Mouse (Mus musculus) lung, postnatal 0 days (tissue): ENCODE results near the gene Kcnj8. TPM values are rescaled to one million over a fixed set of nuclear protein-coding genes. Genes with fewer than 3 reads are reported as not detected.
"Not testable (repeated sequence)": the region's sequence is repeated elsewhere in the genome, so short reads cannot be mapped to it uniquely, and the experiment has no call there.

Experiments used
- ATAC-seq: fragments of 200-750 bp; cut with Nextera tagmentation; 2 replicates; pipeline ENCODE4 v1.8.0; 2017; ENCODE audit warnings: moderate library complexity
- DNase-seq: peaks from one replicate; pipeline ENCODE4 v3.0.0-alpha.2; 2016; ENCODE audit warnings: low spot score
- H3K27ac ChIP-seq: fragments of 300-500 bp; sonication (generic); 2 replicates; pipeline ENCODE4 v1.5.1; 2014; ENCODE audit warnings: antibody characterized with exemption, mild to moderate bottlenecking, low read length, mixed read lengths
- H3K27me3 ChIP-seq: fragments of 300-500 bp; sonication (generic); replicated peaks from 2 replicates; pipeline ENCODE4 v1.6.1; 2014; ENCODE audit warnings: low read length, mixed read lengths; ENCODE audit not compliant: insufficient read depth
- H3K36me3 ChIP-seq: fragments of 300-500 bp; sonication (generic); 2 replicates; pipeline ENCODE4 v1.6.1; 2014; ENCODE audit warnings: low read length, mixed read lengths; ENCODE audit not compliant: insufficient read depth
- H3K4me1 ChIP-seq: fragments of 300-500 bp; sonication (generic); 2 replicates; pipeline ENCODE4 v1.6.1; 2014; ENCODE audit warnings: antibody characterized with exemption, low read depth, low read length, mixed read lengths; ENCODE audit not compliant: insufficient read depth
- H3K4me2 ChIP-seq: fragments of 300-500 bp; sonication (generic); replicated peaks from 2 replicates; pipeline ENCODE4 v1.6.1; 2014; ENCODE audit warnings: low read depth, mild to moderate bottlenecking, low read length, moderate library complexity, mixed read lengths
- H3K4me3 ChIP-seq: fragments of 300-500 bp; sonication (generic); 2 replicates; pipeline ENCODE4 v1.5.1; 2014; ENCODE audit warnings: low read depth, low read length
- H3K9ac ChIP-seq: fragments of 300-500 bp; sonication (generic); replicated peaks from 2 replicates; pipeline ENCODE4 v1.6.1; 2014; ENCODE audit warnings: low read depth, mild to moderate bottlenecking
- H3K9me3 ChIP-seq: fragments of 300-500 bp; sonication (generic); 2 replicates; pipeline ENCODE4 v1.6.1; 2016; ENCODE audit warnings: low read length, mixed read lengths
- CTCF ChIP-seq: IDR thresholded peaks from 2 replicates; pipeline ENCODE4 v1.5.1; 2016; ENCODE audit warnings: antibody characterized with exemption, mild to moderate bottlenecking
- EP300 ChIP-seq: IDR thresholded peaks from 2 replicates; pipeline ENCODE4 v1.6.1; 2016; ENCODE audit warnings: antibody characterized with exemption, mild to moderate bottlenecking, control low read depth
- WGBS: fragments of 180-500 bp; shearing (Covaris S2); extraction: QIAGEN DNeasy Blood & Tissue Kit; methylation state at CpG from one replicate; pipeline ENCODE4 v1.1.7; 2014; 5-methylcytosine and 5-hydroxymethylcytosine counted together
- polyA plus RNA-seq: library from polyadenylated mRNA; unstranded; fragments of >200 nt; fragmentation: Nextera tagmentation; extraction: Ambion mirVana; gene quantifications from 2 replicates; pipeline ENCODE4 v1.2.1, GENCODE M21; 2015

Gene Kcnj8
- polyA plus RNA-seq, 1 experiment from 2014 or later = 21.5 TPM

DNA sequence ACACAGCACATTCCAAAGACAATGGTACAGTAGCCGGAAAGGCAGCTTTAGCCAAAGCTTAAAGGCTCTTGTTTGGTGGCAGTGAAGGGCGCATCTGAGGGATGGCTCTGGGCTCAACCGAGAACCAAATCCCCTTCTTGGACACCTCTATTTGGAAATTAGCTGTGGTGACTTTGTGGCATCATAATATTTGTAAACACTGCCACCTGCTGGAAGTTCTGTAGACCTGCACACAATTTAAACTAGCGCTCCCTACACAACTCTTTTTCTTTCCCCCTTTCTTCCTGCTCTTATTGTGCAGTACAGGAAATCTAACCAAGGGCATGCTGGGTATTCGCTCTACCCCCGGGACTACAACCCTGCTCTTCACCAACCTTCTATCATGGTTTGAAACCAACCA is 52.3 kb downstream of the Kcnj8 start:
- no peaks in the 10 kb centered on the region for H3K36me3 ChIP-seq
- DNase-seq = peak; percentile 75
- H3K4me3 ChIP-seq = no peak overlapping the region
- H3K4me1 ChIP-seq = no peaks in the 10 kb centered on the region
- WGBS = 4% methylated on average over 6 of the region's 6 CpGs
- no peak overlapping the region for H3K27ac ChIP-seq
- TF ChIP-seq CTCF (peak; percentile 83), EP300 (no peak)
- H3K9me3 ChIP-seq = no peaks in the 10 kb centered on the region
- no peak for ATAC-seq
- no peak overlapping the region for H3K4me2 ChIP-seq
- no peaks in the 10 kb centered on the region for H3K27me3 ChIP-seq
- H3K9ac ChIP-seq = no peak overlapping the region

DNA sequence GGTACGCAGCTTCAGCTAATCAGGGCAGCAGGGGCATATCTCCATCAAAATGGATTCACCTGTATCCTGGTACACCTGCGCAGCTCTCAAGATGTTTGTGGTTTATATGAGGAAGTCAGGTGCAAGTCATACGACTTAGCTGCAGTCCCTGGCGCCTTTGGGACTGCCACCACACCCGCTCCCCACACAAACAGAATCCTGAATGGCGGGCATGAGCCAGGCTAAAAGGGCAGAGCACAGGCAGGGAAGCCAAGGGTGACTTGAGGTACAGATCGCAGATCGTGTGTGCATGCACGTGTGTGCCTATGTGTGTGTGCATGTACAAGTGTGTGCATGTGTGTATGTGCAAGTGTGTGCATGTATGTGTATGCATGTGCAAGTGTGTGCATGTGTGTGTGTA is 56.0 kb downstream of the Kcnj8 start:
- not testable (repeated sequence) for H3K36me3 ChIP-seq, H3K4me2 ChIP-seq, DNase-seq, ATAC-seq, H3K4me3 ChIP-seq, H3K27ac ChIP-seq, H3K27me3 ChIP-seq, H3K9me3 ChIP-seq, H3K4me1 ChIP-seq, H3K9ac ChIP-seq
- WGBS = 71% methylated on average over 8 of the region's 9 CpGs

DNA sequence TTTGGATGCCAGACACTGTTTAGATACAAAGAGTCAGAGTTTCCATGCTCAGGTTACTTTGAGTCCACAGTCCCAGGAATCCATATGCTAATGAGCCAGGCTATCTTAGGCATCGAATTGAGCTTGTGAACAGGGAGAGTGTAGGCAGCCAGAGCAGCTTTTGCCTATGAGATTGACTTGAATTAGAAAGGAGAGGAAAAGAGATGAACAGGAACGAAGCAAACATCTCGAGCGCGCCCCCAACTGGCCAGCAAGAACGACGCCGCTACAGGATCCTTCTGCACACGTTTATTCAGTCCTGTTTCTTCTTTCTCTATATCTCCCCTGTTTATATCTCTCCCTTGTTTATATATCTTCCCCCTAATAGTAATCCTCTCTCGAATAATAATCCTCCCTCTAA is 56.5 kb downstream of the Kcnj8 start:
- WGBS = 5% methylated on average over 10 of the region's 10 CpGs
- no peak overlapping the region for H3K4me3 ChIP-seq
- TF ChIP-seq CTCF (peak; percentile 66), EP300 (no peak)
- no peak; the same call in 1 of the 2 replicates for ATAC-seq
- no peak overlapping the region for H3K4me2 ChIP-seq
- no peaks in the 10 kb centered on the region for H3K4me1 ChIP-seq
- H3K36me3 ChIP-seq = no peaks in the 10 kb centered on the region
- DNase-seq = peak; percentile 46
- H3K9ac ChIP-seq = no peak overlapping the region
- H3K9me3 ChIP-seq = no peaks in the 10 kb centered on the region
- no peaks in the 10 kb centered on the region for H3K27me3 ChIP-seq
- H3K27ac ChIP-seq = no peak overlapping the region

Other genes starting within 250 kb of the Kcnj8 start
- gene Slco1a5, start 248.6 kb downstream of the Kcnj8 start, polyA plus RNA-seq = 0.26 and 0.39 TPM in 2 replicates
- 16.1 and 18.0 TPM in 2 replicates for gene Pyroxd1, start 226.0 kb downstream of the Kcnj8 start, polyA plus RNA-seq
- 12.4 and 15.4 TPM in 2 replicates for gene Recql, start 184.5 kb downstream of the Kcnj8 start, polyA plus RNA-seq
- gene Golt1b, start 184.4 kb downstream of the Kcnj8 start, polyA plus RNA-seq = 49.1 and 56.6 TPM in 2 replicates
- 0.38 and 0.43 TPM in 2 replicates for gene Spx, start 158.2 kb downstream of the Kcnj8 start, polyA plus RNA-seq
- not detected in 2 replicates for gene Gys2, start 98.5 kb downstream of the Kcnj8 start, polyA plus RNA-seq
- 182 and 184 TPM in 2 replicates for gene Ldhb, start 63.7 kb downstream of the Kcnj8 start, polyA plus RNA-seq
- gene Abcc9, start 130.7 kb upstream of the Kcnj8 start, polyA plus RNA-seq = 2.0 and 2.4 TPM in 2 replicates
- 53.5 and 53.6 TPM in 2 replicates for gene Cmas, start 185.1 kb upstream of the Kcnj8 start, polyA plus RNA-seq
- not detected in 2 replicates for gene Sult6b2, start 232.9 kb upstream of the Kcnj8 start, polyA plus RNA-seq